Mouse (Mus musculus) forebrain, postnatal 0 days (tissue): ENCODE data around the gene Dhtkd1. TPM values are rescaled to one million over a fixed set of nuclear protein-coding genes. Genes with fewer than 3 reads are reported as not detected.
"Not testable (repeated sequence)": the region's sequence is repeated elsewhere in the genome, so short reads cannot be mapped to it uniquely, and the experiment has no call there.

Experiments
- ATAC-seq: fragments of 200-750 bp; cut with Nextera tagmentation; 2 replicates; pipeline ENCODE4 v1.8.0; 2017; ENCODE audit warnings: mild to moderate bottlenecking, moderate library complexity
- DNase-seq: peaks from one replicate; pipeline ENCODE4 v3.0.0-alpha.2; 2015
- H3K27ac ChIP-seq: fragments of 300-500 bp; sonication (generic); 2 replicates; pipeline ENCODE4 v1.5.1; 2014; ENCODE audit warnings: low read depth, mild to moderate bottlenecking, antibody characterized with exemption, low read length, moderate library complexity, mixed read lengths
- H3K27me3 ChIP-seq: fragments of 300-500 bp; sonication (generic); 2 replicates; pipeline ENCODE4 v1.6.1; 2014; ENCODE audit warnings: mild to moderate bottlenecking, low read length, mixed read lengths; ENCODE audit not compliant: insufficient read depth
- H3K36me3 ChIP-seq: fragments of 300-500 bp; sonication (generic); 2 replicates; pipeline ENCODE4 v1.6.1; 2014; ENCODE audit warnings: mild to moderate bottlenecking, moderate library complexity; ENCODE audit not compliant: insufficient read depth
- H3K4me1 ChIP-seq: fragments of 300-500 bp; sonication (generic); 2 replicates; pipeline ENCODE4 v1.6.1; 2014; ENCODE audit warnings: antibody characterized with exemption; ENCODE audit not compliant: insufficient read depth
- H3K4me2 ChIP-seq: fragments of 300-500 bp; sonication (generic); 2 replicates; pipeline ENCODE4 v1.6.1; 2014; ENCODE audit warnings: low read depth, mild to moderate bottlenecking, moderate library complexity
- H3K4me3 ChIP-seq: fragments of 300-500 bp; sonication (generic); 2 replicates; pipeline ENCODE4 v1.5.1; 2014; ENCODE audit warnings: low read depth, low read length, mixed read lengths
- H3K9ac ChIP-seq: fragments of 300-500 bp; sonication (generic); 2 replicates; pipeline ENCODE4 v1.6.1; 2014; ENCODE audit warnings: mild to moderate bottlenecking
- H3K9me3 ChIP-seq: fragments of 300-500 bp; sonication (generic); 2 replicates; pipeline ENCODE4 v1.6.1; 2016; ENCODE audit warnings: low read length
- CTCF ChIP-seq: sonication (generic); IDR thresholded peaks from 2 replicates; pipeline ENCODE4 v1.5.1; 2016; ENCODE audit warnings: antibody characterized with exemption, control low read depth, low read depth
- WGBS: fragments of 180-500 bp; shearing (Covaris S2); extraction: QIAGEN DNeasy Blood & Tissue Kit; methylation state at CpG from one replicate; pipeline ENCODE4 v1.1.7; 2014; 5-methylcytosine and 5-hydroxymethylcytosine counted together
- polyA plus RNA-seq: library from polyadenylated mRNA; unstranded; fragments of >200 nt; fragmentation: Nextera tagmentation; extraction: Ambion mirVana; gene quantifications from 2 replicates; pipeline ENCODE4 v1.2.1, GENCODE M21; 2015
- total RNA-seq: library from RNA; depleted of rRNA; stranded (reverse); fragments of >200 nt; gene quantifications from 2 replicates; pipeline ENCODE4 v1.2.3, GENCODE M21; 2014; rRNA removed

The Dhtkd1 gene
- total RNA-seq (8.0 and 13.1 TPM in 2 replicates), polyA plus RNA-seq (2.1 and 3.7 TPM in 2 replicates)

- WGBS: under 1% methylated on average over 36 of the region's 36 CpGs
- peak; percentile 98 for ATAC-seq
Observed at GRCm38 (mm10) chr2:5942416-5943032, at the start of gene Dhtkd1. TSS of gene Dhtkd1 (minus strand) at chr2:5942792.

GRCm38 (mm10) chr2:5977532-5977931 lies 34.9 kb upstream of the Dhtkd1 start:
- Histone ChIP-seq H3K4me3 (no peak overlapping the region), H3K4me2 (no peak overlapping the region), H3K27ac (no peak overlapping the region), H3K9me3 (no peaks in the 10 kb centered on the region), H3K4me1 (no peaks in the 10 kb centered on the region), H3K9ac (no peak overlapping the region), H3K36me3 (peaks cover 10% of the 10 kb centered on the region), H3K27me3 (no peaks in the 10 kb centered on the region)
- no peak for TF ChIP-seq CTCF
- no peak for DNase-seq
- ATAC-seq: no peak
- 93% methylated on average over 4 of the region's 4 CpGs for WGBS

More at GRCm38 (mm10) chr2:5942416-5943032, at the start of gene Dhtkd1:
- DNase-seq: peak; percentile 81
- Histone ChIP-seq H3K36me3 (no peaks in the 10 kb centered on the region), H3K27me3 (no peaks in the 10 kb centered on the region), H3K4me1 (0 out of 2 replicates have a peak, but pooled peaks cover 5% of the 10 kb centered on the region), H3K9me3 (no peaks in the 10 kb centered on the region), H3K9ac (peak within 1 kb of the TSS; percentile 73), H3K27ac (peak within 1 kb of the TSS; percentile 62), H3K4me3 (peak within 1 kb of the TSS; percentile 61), H3K4me2 (peak within 1 kb of the TSS; percentile 68)
- TF ChIP-seq CTCF: peak; percentile 45; the same call in 1 of the 2 replicates

GRCm38 (mm10) chr2:5970629-5971028 lies 28.0 kb upstream of the Dhtkd1 start:
- not testable (repeated sequence) for H3K4me2 ChIP-seq, H3K4me3 ChIP-seq, H3K27me3 ChIP-seq

GRCm38 (mm10) chr2:5965972-5966371 lies 23.4 kb upstream of the Dhtkd1 start:
- Histone ChIP-seq H3K27ac (no peak overlapping the region), H3K4me1 (no peaks in the 10 kb centered on the region), H3K4me2 (no peak overlapping the region), H3K36me3 (peaks cover 13% of the 10 kb centered on the region), H3K4me3 (no peak overlapping the region), H3K9me3 (no peaks in the 10 kb centered on the region), H3K9ac (no peak overlapping the region), H3K27me3 (no peaks in the 10 kb centered on the region)
- DNase-seq (no peak), ATAC-seq (no peak)
- WGBS: 96% methylated on average over 3 of the region's 3 CpGs
- TF ChIP-seq CTCF: no peak

More at GRCm38 (mm10) chr2:5970629-5971028, 28.0 kb upstream of the Dhtkd1 start:
- H3K4me1 ChIP-seq, H3K27ac ChIP-seq, H3K36me3 ChIP-seq, ATAC-seq, DNase-seq, H3K9ac ChIP-seq, H3K9me3 ChIP-seq: not testable (repeated sequence)
- WGBS: 95% methylated on average over 3 of the region's 3 CpGs

GRCm38 (mm10) chr2:5963729-5964128 lies 21.1 kb upstream of the Dhtkd1 start:
- H3K4me3 ChIP-seq, H3K27me3 ChIP-seq, ATAC-seq, DNase-seq, H3K4me2 ChIP-seq, H3K9ac ChIP-seq, H3K9me3 ChIP-seq, H3K4me1 ChIP-seq, H3K27ac ChIP-seq: not testable (repeated sequence)
- WGBS: 92% methylated on average over 4 of the region's 4 CpGs
- peaks cover 19% of the 10 kb centered on the region for H3K36me3 ChIP-seq

GRCm38 (mm10) chr2:5962265-5962664 lies 19.7 kb upstream of the Dhtkd1 start:
- no peak for ATAC-seq
- TF ChIP-seq CTCF: no peak
- H3K36me3 ChIP-seq: peaks cover 32% of the 10 kb centered on the region
- no peaks in the 10 kb centered on the region for H3K9me3 ChIP-seq
- H3K4me1 ChIP-seq: no peaks in the 10 kb centered on the region
- no peak overlapping the region for H3K9ac ChIP-seq
- DNase-seq: no peak
- WGBS: 20% methylated on average over 2 of the region's 2 CpGs
- H3K4me3 ChIP-seq: no peak overlapping the region
- H3K27ac ChIP-seq: no peak overlapping the region
- no peak overlapping the region for H3K4me2 ChIP-seq
- no peaks in the 10 kb centered on the region for H3K27me3 ChIP-seq

- Histone ChIP-seq H3K9me3 (no peaks in the 10 kb centered on the region), H3K4me1 (no peaks in the 10 kb centered on the region), H3K27me3 (no peaks in the 10 kb centered on the region), H3K4me2 (no peak overlapping the region), H3K36me3 (peaks cover 28% of the 10 kb centered on the region), H3K27ac (no peak overlapping the region), H3K4me3 (no peak overlapping the region), H3K9ac (no peak overlapping the region)
- ATAC-seq (no peak), DNase-seq (no peak)
- WGBS: 92% methylated on average over 9 of the region's 9 CpGs
- TF ChIP-seq CTCF: no peak
Observed at GRCm38 (mm10) chr2:5957705-5958104, 15.1 kb upstream of the Dhtkd1 start.
